9 mouse cellular contexts compared by ENCODE assay signal in genomic region chr11:6154211-6154701, GRCm38 (mm10). TPM values are rescaled to one million over a fixed set of nuclear protein-coding genes. Genes with fewer than 3 reads are reported as not detected.
DNase-seq lines count a peak whose midpoint lies in the region; ATAC-seq and TF ChIP-seq lines count a peak whose summit lies in the region.
"Had no signal": no experiment of that assay in that cellular context is flagged by ENCODE, and none has a peak within 500 bp of the region (broad histone marks: within the 10 kb centered on the region; RNA-seq: fewer than 3 reads in every experiment).

No protein-coding gene starts in this region.

- TF ChIP-seq EP300 in lung, postnatal 0 days (IDR thresholded peaks at IDR 0.05): no peak

- no peak for TF ChIP-seq CTCF in lung, postnatal 0 days (IDR thresholded peaks at IDR 0.05)

- no peak overlapping the region for H3K9ac ChIP-seq in forebrain, embryonic 13.5 days
- H3K9ac ChIP-seq in lung, postnatal 0 days (replicated peaks; ENCODE audit: low read depth): no peak overlapping the region
- H3K9ac ChIP-seq: hindbrain, embryonic 15.5 days had no signal

- H3K36me3 ChIP-seq in forebrain, embryonic 10.5 days (replicated peaks): peaks cover 15% of the 10 kb centered on the region
- peaks cover 12% of the 10 kb centered on the region for H3K36me3 ChIP-seq in forebrain, embryonic 13.5 days (ENCODE audit: poor library complexity, severe bottlenecking)
- H3K36me3 ChIP-seq in lung, postnatal 0 days (ENCODE audit: insufficient read depth, low read length): 0 out of 2 replicates have a peak, but pooled peaks cover 2% of the 10 kb centered on the region

- no peak overlapping the region for H3K4me2 ChIP-seq in forebrain, embryonic 13.5 days
- no peak overlapping the region for H3K4me2 ChIP-seq in lung, postnatal 0 days (replicated peaks; ENCODE audit: low read depth, low read length)
- H3K4me2 ChIP-seq: hindbrain, embryonic 15.5 days had no signal

- no peak for ATAC-seq in forebrain, embryonic 13.5 days
- ATAC-seq in lung, postnatal 0 days: no peak

- no peak for DNase-seq in forebrain, embryonic 10.5 days (ENCODE audit: extremely low spot score, low spot score)
- peak; percentile 16 for DNase-seq in ovary, adult 18-20 months (ENCODE audit: low spot score)
- DNase-seq in ovary, postnatal 14 days (ENCODE audit: low spot score): no peak
- peak; percentile 54 to 85 for DNase-seq in left cerebral cortex, postnatal 25 days (ENCODE audit: low spot score in 2 of 2)
- DNase-seq in thymus, postnatal 36 days: peak; percentile 66 to 79
- DNase-seq in lung, postnatal 0 days (ENCODE audit: low spot score): no peak
- no peak for DNase-seq in urinary bladder, postnatal 10 days (ENCODE audit: low spot score)

- peaks cover 6% of the 10 kb centered on the region for H3K4me1 ChIP-seq in forebrain, embryonic 10.5 days
- H3K4me1 ChIP-seq in forebrain, embryonic 13.5 days: peaks cover 18% of the 10 kb centered on the region
- no peaks in the 10 kb centered on the region for H3K4me1 ChIP-seq in lung, postnatal 0 days (ENCODE audit: insufficient read depth, low read depth, low read length)

- no peaks in the 10 kb centered on the region for H3K27me3 ChIP-seq in forebrain, embryonic 10.5 days (ENCODE audit: poor library complexity, severe bottlenecking)
- no peaks in the 10 kb centered on the region for H3K27me3 ChIP-seq in forebrain, embryonic 13.5 days
- H3K27me3 ChIP-seq in lung, postnatal 0 days (replicated peaks; ENCODE audit: insufficient read depth, low read length): no peaks in the 10 kb centered on the region
- H3K27me3 ChIP-seq: hindbrain, embryonic 15.5 days had no signal

- H3K27ac ChIP-seq in forebrain, embryonic 10.5 days: peak overlapping the region; percentile 30; the same call in 1 of the 2 replicates
- H3K27ac ChIP-seq in forebrain, embryonic 13.5 days: no peak overlapping the region; the same call in 1 of the 2 replicates
- H3K27ac ChIP-seq in lung, postnatal 0 days (ENCODE audit: low read length): no peak overlapping the region
- H3K27ac ChIP-seq: hindbrain, embryonic 15.5 days had no signal

- peaks cover under 1% of the 10 kb centered on the region; the same call in 1 of the 2 replicates for H3K9me3 ChIP-seq in forebrain, embryonic 10.5 days
- no peaks in the 10 kb centered on the region for H3K9me3 ChIP-seq in forebrain, embryonic 13.5 days (replicated peaks)
- no peaks in the 10 kb centered on the region for H3K9me3 ChIP-seq in lung, postnatal 0 days (ENCODE audit: low read length)
- H3K9me3 ChIP-seq: hindbrain, embryonic 15.5 days had no signal

- no peak overlapping the region for H3K4me3 ChIP-seq in forebrain, embryonic 10.5 days
- H3K4me3 ChIP-seq in forebrain, embryonic 13.5 days: no peak overlapping the region
- no peak overlapping the region for H3K4me3 ChIP-seq in lung, postnatal 0 days (ENCODE audit: low read depth, low read length)
- H3K4me3 ChIP-seq: hindbrain, embryonic 15.5 days had no signal

- intact Hi-C loops in left cerebral cortex, postnatal 25 days (cut with DNase I): loop anchor here (1.0 kb wide), 2 partner anchors 25 to 34 kb away; no protein-coding TSS in a partner anchor

- WGBS in forebrain, embryonic 10.5 days: 69% methylated on average over 3 of the region's 3 CpGs
- WGBS in forebrain, embryonic 13.5 days: 52% methylated on average over 3 of the region's 3 CpGs
- 56% methylated on average over 3 of the region's 3 CpGs for WGBS in lung, postnatal 0 days

RNA-seq across cellular contexts. Expression of gene A730071L15Rik, which starts 45.6 kb away (rescaled TPM):
- 0.57 TPM in 2 replicates for polyA plus RNA-seq in forebrain, embryonic 10.5 days (2016; fragmentation: Nextera tagmentation; extraction: Ambion mirVana)
- polyA plus RNA-seq in forebrain, embryonic 13.5 days (2015; fragmentation: Nextera tagmentation; extraction: Ambion mirVana): 0.69 and 0.79 TPM in 2 replicates
- total RNA-seq in left cerebral cortex, postnatal 25 days (2021): not detected
- 0.39 and 0.50 TPM in 2 replicates for polyA plus RNA-seq in lung, postnatal 0 days (2015; fragmentation: Nextera tagmentation; extraction: Ambion mirVana)

RNA-seq across cellular contexts. Expression of gene Nudcd3, which starts 46.0 kb away (rescaled TPM):
- polyA plus RNA-seq in forebrain, embryonic 10.5 days (2016; fragmentation: Nextera tagmentation; extraction: Ambion mirVana): 56.5 and 57.3 TPM in 2 replicates
- polyA plus RNA-seq in forebrain, embryonic 13.5 days (2015; fragmentation: Nextera tagmentation; extraction: Ambion mirVana): 57.0 and 65.3 TPM in 2 replicates
- total RNA-seq in left cerebral cortex, postnatal 25 days (2021): 100 to 1,000 TPM; 124 to 125 TPM
- polyA plus RNA-seq in lung, postnatal 0 days (2015; fragmentation: Nextera tagmentation; extraction: Ambion mirVana): 26.8 TPM in 2 replicates

Comparison
In these comparisons a context has a peak if more than half of its experiments do, and no peak if none do; other contexts are left out.
1. DNase-seq: peak in ovary, adult 18-20 months (single experiment), left cerebral cortex, postnatal 25 days (2 of 2) and thymus, postnatal 36 days (2 of 2); none in forebrain, embryonic 10.5 days (single experiment), ovary, postnatal 14 days (single experiment), lung, postnatal 0 days (single experiment) and urinary bladder, postnatal 10 days (single experiment).